Mouse (Mus musculus) layer of hippocampus, postnatal 10 days (tissue): ENCODE data around the gene Coq5. TPM values are rescaled to one million over a fixed set of nuclear protein-coding genes. Genes with fewer than 3 reads are reported as not detected.

Experiments
- total RNA-seq, 2 experiments: library from RNA; stranded (reverse); gene quantifications; 2 replicates each; pipeline ENCODE4 v1.2.3; 2021

Gene Coq5
- total RNA-seq, 2 experiments from 2014 or later, result 39.0 to 42.8 TPM

Other genes with a start within 250 kb of the Coq5 start
- gene Gm10401, start 181.4 kb upstream of the Coq5 start, total RNA-seq, result not detected
- 1 to 10 TPM; 6.8 to 9.9 TPM for gene Acads, start 160.3 kb upstream of the Coq5 start, total RNA-seq
- 10 to 100 TPM; 26.7 to 29.8 TPM for gene Unc119b, start 144.7 kb upstream of the Coq5 start, total RNA-seq
- 10 to 100 TPM; 75.1 to 78.2 TPM for gene Mlec, start 121.5 kb upstream of the Coq5 start, total RNA-seq
- gene Cabp1, start 85.3 kb upstream of the Coq5 start, total RNA-seq, result 10 to 100 TPM; 78.5 to 79.5 TPM
- gene Pop5, start 43.8 kb upstream of the Coq5 start, total RNA-seq, result 10 to 100 TPM; 51.1 to 61.8 TPM
- 100 to 1,000 TPM; 259 to 316 TPM for gene Rnf10, start 6.8 kb upstream of the Coq5 start, total RNA-seq
- 100 to 1,000 TPM; 753 to 793 TPM for gene Dynll1, start 21.3 kb downstream of the Coq5 start, total RNA-seq
- 10 to 100 TPM; 63.6 to 77.0 TPM for gene Srsf9, start 47.5 kb downstream of the Coq5 start, total RNA-seq
- gene Gatc, start 61.5 kb downstream of the Coq5 start, total RNA-seq, result 10 to 100 TPM; 29.3 to 32.5 TPM
- gene Triap1, start 61.6 kb downstream of the Coq5 start, total RNA-seq, result 10 to 100 TPM; 31.0 to 35.3 TPM
- gene Cox6a1, start 69.3 kb downstream of the Coq5 start, total RNA-seq, result 100 to 1,000 TPM; 732 to 825 TPM
- 10 to 100 TPM; 73.0 to 76.2 TPM for gene Msi1, start 149.9 kb downstream of the Coq5 start, total RNA-seq
- not detected for gene Pla2g1b, start 186.6 kb downstream of the Coq5 start, total RNA-seq
- gene Sirt4, start 205.1 kb downstream of the Coq5 start, total RNA-seq, result 10 to 100 TPM; 25.8 to 29.8 TPM
- gene Pxn, start 227.0 kb downstream of the Coq5 start, total RNA-seq, result 10 to 100 TPM; 30.0 to 30.8 TPM